Mouse (Mus musculus) kidney, adult 2 months (tissue): ENCODE results near the gene Rab3ip.

Experiments
- CTCF ChIP-seq: fragments of 200-500 bp; conservative IDR thresholded peaks from 2 replicates; pipeline ENCODE4 v1.5.1; 2011; ENCODE audit warnings: low read depth, mild to moderate bottlenecking, control low read depth, low read length, moderate library complexity, mixed read lengths; ENCODE audit not compliant: insufficient read depth, insufficient read length
- POLR2A ChIP-seq: fragments of 200-500 bp; IDR thresholded peaks from one replicate; pipeline ENCODE4 v1.6.1; 2011; ENCODE audit warnings: low read depth, low read length, control low read depth

GRCm38 (mm10) chr10:116995584-116996235 lies 45.1 kb upstream of the Rab3ip start:
- TF ChIP-seq CTCF: no peak
- TF ChIP-seq POLR2A: no peak
